In the genomic region with DNA sequence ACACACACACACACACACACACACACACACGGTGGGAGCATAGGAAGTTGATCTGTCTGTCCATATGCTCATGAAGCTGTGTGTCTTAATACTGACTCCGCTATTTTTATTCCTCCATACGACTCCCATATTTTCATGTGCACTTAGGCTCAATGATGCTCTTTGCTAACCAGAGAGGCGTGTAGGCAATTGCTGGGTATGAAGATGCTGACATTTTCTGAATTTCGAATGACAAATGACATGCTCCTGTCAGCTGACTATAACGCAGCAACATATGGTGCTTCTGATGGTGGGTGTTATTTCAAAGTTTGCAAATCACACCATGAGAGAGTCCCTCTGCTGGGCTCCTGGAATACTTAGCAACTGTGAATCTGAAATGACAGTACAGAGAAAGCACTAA, we compare ENCODE assay signal across 12 mouse cellular contexts.
DNase-seq lines count a peak whose midpoint lies in the region; TF ChIP-seq lines count a peak whose summit lies in the region.
"Had no signal": no experiment of that assay in that cellular context is flagged by ENCODE, and none has a peak within 500 bp of the region (broad histone marks: within the 10 kb centered on the region; RNA-seq: fewer than 3 reads in every experiment).

No protein-coding gene starts in this region.

- WGBS in cerebellum, adult 2 months, result 80% methylated on average over 6 of the region's 6 CpGs

- intact Hi-C loops in left cerebral cortex, adult 2 months (cut with DNase I), result loop anchor here (2.0 to 5.0 kb wide), 3 partner anchors 64 to 177 kb away; no protein-coding TSS in a partner anchor
- intact Hi-C loops in gastrocnemius, postnatal 14 days (cut with DNase I; ENCODE audit: low total_unique reads), result no loop called here

- peak; percentile 30 for TF ChIP-seq CTCF in left cerebral cortex, adult 2 months (IDR thresholded peaks at IDR 0.05)
- TF ChIP-seq CTCF in cerebellum, adult 2 months (IDR thresholded peaks at IDR 0.05; ENCODE audit: borderline replicate concordance, insufficient read depth, low read depth, low read length), result no peak

- H3K27me3 ChIP-seq in cerebellum, adult 2 months (ENCODE audit: control insufficient read depth, insufficient read depth, low read length), result no peaks in the 10 kb centered on the region
- H3K27me3 ChIP-seq: embryonic facial prominence, embryonic 12.5 days; lung, embryonic 15.5 days had no signal

- no peaks in the 10 kb centered on the region for H3K4me1 ChIP-seq in cerebellum, adult 2 months (ENCODE audit: control insufficient read depth, insufficient read depth, low read length)
- H3K4me1 ChIP-seq: embryonic facial prominence, embryonic 12.5 days had no signal

- H3K4me3 ChIP-seq in left cerebral cortex, adult 2 months, result no peak overlapping the region
- H3K4me3 ChIP-seq in cerebellum, adult 2 months (replicated peaks; ENCODE audit: insufficient read depth, low read depth, low read length), result no peak overlapping the region
- H3K4me3 ChIP-seq: embryonic facial prominence, embryonic 12.5 days; lung, embryonic 15.5 days had no signal

- no peak overlapping the region; the same call in 1 of the 2 replicates for H3K27ac ChIP-seq in left cerebral cortex, adult 2 months
- H3K27ac ChIP-seq in cerebellum, adult 2 months (ENCODE audit: insufficient read depth, low read length), result no peak overlapping the region
- H3K27ac ChIP-seq: embryonic facial prominence, embryonic 12.5 days; lung, embryonic 15.5 days had no signal

- DNase-seq in right cerebral cortex, adult 18-20 months, result peak; percentile 66
- no peak for DNase-seq in right cerebral cortex, postnatal 14 days
- peak; percentile 39 to 78 for DNase-seq in frontal cortex, postnatal 36 days (ENCODE audit: low spot score in 2 of 2)
- peak; percentile 24 to 29 for DNase-seq in left cerebral cortex, adult 2 months (ENCODE audit: extremely low spot score in 1 of 2, low spot score in 2 of 2)
- DNase-seq in urinary bladder, adult 18-20 months (ENCODE audit: low spot score in 2 of 2), result no peak
- DNase-seq in gastrocnemius, postnatal 14 days, result no peak
- DNase-seq in cerebellum, adult 2 months, result no peak
- DNase-seq: cerebellum, postnatal 10 days; heart, postnatal 4 days; kidney, postnatal 4 days had no signal

- TF ChIP-seq POLR2A in cerebellum, adult 2 months (IDR thresholded peaks at IDR 0.05; ENCODE audit: borderline replicate concordance, insufficient read depth, low read length), result no peak

Comparison
In these comparisons a context has a peak if more than half of its experiments do, and no peak if none do; other contexts are left out.
1. DNase-seq: peak in right cerebral cortex, adult 18-20 months (single experiment), frontal cortex, postnatal 36 days (2 of 2) and left cerebral cortex, adult 2 months (2 of 2); none in right cerebral cortex, postnatal 14 days (single experiment), urinary bladder, adult 18-20 months (0 of 2), gastrocnemius, postnatal 14 days (single experiment) and cerebellum, adult 2 months (0 of 2).